Mouse (Mus musculus): ENCODE results near the gene Cfi.

DNA sequence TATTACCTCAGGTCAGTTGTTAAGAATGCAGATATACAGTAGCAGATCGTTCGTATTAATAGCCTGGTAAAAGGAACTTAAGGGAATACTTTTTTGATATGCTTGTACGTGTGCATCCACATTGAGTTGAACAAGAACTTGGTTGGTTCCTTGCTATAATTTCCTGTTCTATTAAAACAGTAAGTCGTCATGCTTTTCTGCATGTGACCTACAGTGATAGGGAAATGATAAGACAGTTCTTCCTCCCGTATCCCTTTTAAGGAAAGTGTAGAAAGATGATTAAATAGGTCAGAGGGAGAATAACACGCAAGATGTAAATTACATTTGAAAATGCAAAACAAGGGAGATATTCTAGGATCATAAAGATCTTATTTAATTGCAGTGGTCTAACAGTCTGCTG lies 1.3 kb downstream of the Cfi start:
- TF ChIP-seq CTCF (IDR thresholded peaks at IDR 0.05; ENCODE audit: low read depth) (no peak), EP300 (IDR thresholded peaks at IDR 0.05; ENCODE audit: low read depth) (no peak)

All from liver, postnatal 0 days (tissue).